ENCODE assay signal across 8 mouse cellular contexts in genomic region chr7:16980348-16980747, GRCm38 (mm10). TPM values are rescaled to one million over a fixed set of nuclear protein-coding genes. Genes with fewer than 3 reads are reported as not detected.
A peak's percentile ranks its signal among the peaks of the same experiment; 100 is the strongest.
DNase-seq lines count a peak whose midpoint lies in the region; ATAC-seq and TF ChIP-seq lines count a peak whose summit lies in the region.

No protein-coding gene starts in this region.

- TF ChIP-seq POLR2A in ES-Bruce4 (IDR thresholded peaks at IDR 0.05; ENCODE audit: insufficient read depth, low read length) (no peak), myocyte (IDR thresholded peaks at IDR 0.05; ENCODE audit: insufficient read length, low read depth) (peak; percentile 18)

- no peaks in the 10 kb centered on the region for H3K9me3 ChIP-seq in kidney, embryonic 15.5 days (replicated peaks)
- H3K9me3 ChIP-seq in ES-Bruce4 (replicated peaks; ENCODE audit: control insufficient read depth, insufficient read depth, low read length, poor library complexity, severe bottlenecking): no peaks in the 10 kb centered on the region

- no peak for TF ChIP-seq CTCF in ES-Bruce4 (IDR thresholded peaks at IDR 0.05; ENCODE audit: low read depth, low read length)

- no peak for TF ChIP-seq EP300 in ES-Bruce4 (IDR thresholded peaks at IDR 0.05; ENCODE audit: insufficient read depth, low read depth, low read length)

- no peaks in the 10 kb centered on the region for H3K79me2 ChIP-seq in myocyte (ENCODE audit: control insufficient read depth, insufficient read depth)

- H3K27me3 ChIP-seq in kidney, embryonic 15.5 days: no peaks in the 10 kb centered on the region; the same call in 1 of the 2 replicates
- H3K27me3 ChIP-seq in ES-Bruce4 (ENCODE audit: control insufficient read depth, insufficient read depth, low read length, poor library complexity, severe bottlenecking) (no peaks in the 10 kb centered on the region), myocyte (ENCODE audit: control insufficient read depth, insufficient read depth, insufficient read length) (no peaks in the 10 kb centered on the region)

- DNase-seq in kidney, adult 11 months: no peak
- DNase-seq in embryo, embryonic 9.5 days (ENCODE audit: extremely low spot score): peak; percentile 62
- peak; percentile 58 to 65 for DNase-seq in heart, postnatal 10 days
- peak; percentile 72 for DNase-seq in liver
- no peak for DNase-seq in ovary, postnatal 10 days (ENCODE audit: low spot score)

- H3K4me2 ChIP-seq in kidney, embryonic 15.5 days: peak overlapping the region; percentile 56
- H3K4me2 ChIP-seq in myocyte (ENCODE audit: low read depth): peak overlapping the region; percentile 75

- H3K4me1 ChIP-seq in kidney, embryonic 15.5 days: peaks cover 22% of the 10 kb centered on the region
- no peaks in the 10 kb centered on the region for H3K4me1 ChIP-seq in ES-Bruce4 (ENCODE audit: control insufficient read depth, insufficient read depth, low read length)

- H3K4me3 ChIP-seq in kidney, embryonic 15.5 days (replicated peaks): peak overlapping the region; percentile 31
- H3K4me3 ChIP-seq in ES-Bruce4 (ENCODE audit: low read depth, low read length) (peak overlapping the region; percentile 56), myocyte (no peak overlapping the region)

- H3K27ac ChIP-seq in kidney, embryonic 15.5 days: peak overlapping the region; percentile 79
- no peak overlapping the region for H3K27ac ChIP-seq in ES-Bruce4 (ENCODE audit: insufficient read depth, low read length)

- peak; percentile 66 for ATAC-seq in kidney, embryonic 15.5 days (replicated peaks; ENCODE audit: low FRiP score)

- intact Hi-C loops in heart, postnatal 10 days (cut with DNase I): no loop called here

- 6% methylated on average over 12 of the region's 12 CpGs for WGBS in kidney, embryonic 15.5 days

- no peak overlapping the region for H3ac ChIP-seq in myocyte (ENCODE audit: control insufficient read depth, insufficient read length)

- no peaks in the 10 kb centered on the region for H3K36me3 ChIP-seq in kidney, embryonic 15.5 days
- no peaks in the 10 kb centered on the region for H3K36me3 ChIP-seq in ES-Bruce4 (ENCODE audit: control insufficient read depth, insufficient read depth, low read length, poor library complexity, severe bottlenecking)
- H3K36me3 ChIP-seq in myocyte (ENCODE audit: control insufficient read depth, insufficient read depth): no peaks in the 10 kb centered on the region

- peak overlapping the region; percentile 35; the same call in 1 of the 2 replicates for H3K9ac ChIP-seq in kidney, embryonic 15.5 days
- H3K9ac ChIP-seq in ES-Bruce4 (ENCODE audit: low read depth, poor library complexity, severe bottlenecking): peak overlapping the region; percentile 2; the same call in 1 of the 2 replicates

TF ChIP-seq in myocyte, 11 proteins besides CTCF, POLR2A, EP300 and RAD21:
- TF ChIP-seq TCF12 (IDR thresholded peaks at IDR 0.05; ENCODE audit: insufficient read depth, poor library complexity, severe bottlenecking): peak; percentile 5
- peak in 1 of 3 experiments; percentile 49 for TF ChIP-seq MYOG (IDR thresholded peaks at IDR 0.05; ENCODE audit: control insufficient read depth in 1 of 3, insufficient read depth in 1 of 3, insufficient read length in 2 of 3, low read depth in 2 of 3)
- peak in 2 of 3 experiments; percentile 29 to 74 for TF ChIP-seq MYOD1 (IDR thresholded peaks at IDR 0.05; ENCODE audit: control insufficient read depth in 1 of 3, insufficient read length in 2 of 3, low read depth in 2 of 3)
- TF ChIP-seq MAX (IDR thresholded peaks at IDR 0.05; ENCODE audit: low read depth): no peak
- TF ChIP-seq POLR2AphosphoS2 (IDR thresholded peaks at IDR 0.05; ENCODE audit: insufficient read length, low read depth): no peak

RNA-seq across cellular contexts. Expression of gene Gm42372, which starts 2.5 kb away (rescaled TPM):
- 0.23 and 0.31 TPM in 2 replicates for polyA plus RNA-seq in kidney, embryonic 15.5 days (2015; fragmentation: Nextera tagmentation; extraction: Ambion mirVana)
- polyA plus RNA-seq in ES-Bruce4 (2011; ENCODE audit: insufficient read depth, insufficient read length, low read depth, missing spikeins): 1.1 and 1.2 TPM in 2 replicates
- total RNA-seq in heart, postnatal 10 days (2021): under 1 TPM in 1 of 2 experiments, not detected in 1; 0.10 TPM
- not detected for polyA plus RNA-seq in myocyte (2012; fragmentation: generic; extraction: Trizol)

RNA-seq across cellular contexts. Expression of gene Ccdc8, which starts 12.2 kb away (rescaled TPM):
- polyA plus RNA-seq in kidney, embryonic 15.5 days (2015; fragmentation: Nextera tagmentation; extraction: Ambion mirVana): 35.7 and 41.2 TPM in 2 replicates
- 4.2 and 4.4 TPM in 2 replicates for polyA plus RNA-seq in ES-Bruce4 (2011; ENCODE audit: insufficient read depth, insufficient read length, low read depth, missing spikeins)
- 10 to 100 TPM; 15.6 to 18.0 TPM for total RNA-seq in heart, postnatal 10 days (2021)
- polyA plus RNA-seq in myocyte (2012; fragmentation: generic; extraction: Trizol): 21.0 TPM

RNA-seq across cellular contexts. Expression of gene Pnmal1, which starts 20.9 kb away (rescaled TPM):
- polyA plus RNA-seq in kidney, embryonic 15.5 days (2015; fragmentation: Nextera tagmentation; extraction: Ambion mirVana): 0.58 and 0.90 TPM in 2 replicates
- polyA plus RNA-seq in ES-Bruce4 (2011; ENCODE audit: insufficient read depth, insufficient read length, low read depth, missing spikeins) (not detected in 2 replicates), myocyte (2012; fragmentation: generic; extraction: Trizol) (0.05 TPM)
- not detected for total RNA-seq in heart, postnatal 10 days (2021)

RNA-seq across cellular contexts. Expression of gene Pnmal2, which starts 35.9 kb away (rescaled TPM):
- 7.7 and 9.2 TPM in 2 replicates for polyA plus RNA-seq in kidney, embryonic 15.5 days (2015; fragmentation: Nextera tagmentation; extraction: Ambion mirVana)
- polyA plus RNA-seq in ES-Bruce4 (2011; ENCODE audit: insufficient read depth, insufficient read length, low read depth, missing spikeins) (1.5 and 1.6 TPM in 2 replicates), myocyte (2012; fragmentation: generic; extraction: Trizol) (44.4 TPM)
- 1 to 10 TPM; 5.0 to 5.2 TPM for total RNA-seq in heart, postnatal 10 days (2021)

RNA-seq across cellular contexts. Expression of gene Ppp5c, which starts 47.4 kb away (rescaled TPM):
- polyA plus RNA-seq in kidney, embryonic 15.5 days (2015; fragmentation: Nextera tagmentation; extraction: Ambion mirVana): 110 and 115 TPM in 2 replicates
- polyA plus RNA-seq in ES-Bruce4 (2011; ENCODE audit: insufficient read depth, insufficient read length, low read depth, missing spikeins): 106 and 107 TPM in 2 replicates
- total RNA-seq in heart, postnatal 10 days (2021): 100 to 1,000 TPM; 104 to 105 TPM
- 126 TPM for polyA plus RNA-seq in myocyte (2012; fragmentation: generic; extraction: Trizol)

Comparison
In these comparisons a context has a peak if more than half of its experiments do, and no peak if none do; other contexts are left out.
1. DNase-seq: peak in embryo, embryonic 9.5 days (single experiment), heart, postnatal 10 days (2 of 2) and liver (single experiment); none in kidney, adult 11 months (single experiment) and ovary, postnatal 10 days (single experiment).